Mouse (Mus musculus) layer of hippocampus, adult 11-12 months (tissue): ENCODE results near the gene Tstd3.
A peak's percentile ranks its signal among the peaks of the same experiment; 100 is the strongest.

Experiments used
- DNase-seq: peaks from one replicate; pipeline ENCODE4 v3.0.0; 2022; ENCODE audit warnings: low spot score

Gene Tstd3

DNA sequence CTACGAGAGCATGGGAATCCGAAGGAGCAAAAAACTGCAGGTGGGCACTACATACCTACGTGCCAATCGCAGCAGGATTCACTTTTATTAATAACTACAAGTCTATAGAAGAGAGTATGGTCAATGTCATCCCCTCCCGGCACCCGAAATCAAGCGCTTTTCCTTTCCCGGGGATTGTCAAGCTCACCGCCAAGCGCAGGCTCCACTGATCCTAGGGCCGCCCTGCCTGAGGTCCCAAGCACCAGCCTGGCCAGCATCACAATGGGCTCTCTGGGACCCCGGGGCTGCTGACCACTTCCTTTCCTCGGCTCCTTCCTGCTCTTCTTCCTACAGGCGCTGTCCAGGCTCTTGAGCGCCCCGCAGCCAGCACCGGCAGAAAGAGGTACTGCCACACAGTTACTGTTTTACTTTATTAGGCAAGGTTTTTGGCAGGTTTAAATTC, at the start of gene Tstd3, which contains the start of gene Usp45:
Gene Tstd3, minus strand, starts transcription at position 350 of the 442 bp plus-strand sequence.
Gene Usp45, plus strand, starts transcription at position 294 of the 442 bp plus-strand sequence.
- peak; percentile 89 for DNase-seq

DNA sequence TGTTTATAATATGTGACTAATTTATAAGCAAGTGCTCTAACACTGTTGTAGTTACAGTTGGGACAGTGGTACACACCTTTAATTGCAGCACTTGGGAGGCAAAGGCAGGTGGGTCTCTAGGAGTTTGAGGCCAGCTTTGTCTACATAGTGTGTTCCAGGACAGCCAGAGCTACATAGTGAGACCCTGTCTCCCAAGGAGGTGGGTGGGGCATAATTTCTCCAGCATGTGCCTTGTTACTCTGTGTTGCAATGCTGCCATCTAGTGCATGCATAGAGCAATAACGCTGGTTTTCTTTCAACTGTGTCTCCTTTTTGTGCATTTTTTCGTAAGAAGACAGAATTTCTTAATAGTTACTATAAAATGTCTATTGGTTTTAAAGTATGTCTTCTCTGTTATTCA, 47.0 kb upstream of the Tstd3 start:
- DNase-seq: peak; percentile 41

DNA sequence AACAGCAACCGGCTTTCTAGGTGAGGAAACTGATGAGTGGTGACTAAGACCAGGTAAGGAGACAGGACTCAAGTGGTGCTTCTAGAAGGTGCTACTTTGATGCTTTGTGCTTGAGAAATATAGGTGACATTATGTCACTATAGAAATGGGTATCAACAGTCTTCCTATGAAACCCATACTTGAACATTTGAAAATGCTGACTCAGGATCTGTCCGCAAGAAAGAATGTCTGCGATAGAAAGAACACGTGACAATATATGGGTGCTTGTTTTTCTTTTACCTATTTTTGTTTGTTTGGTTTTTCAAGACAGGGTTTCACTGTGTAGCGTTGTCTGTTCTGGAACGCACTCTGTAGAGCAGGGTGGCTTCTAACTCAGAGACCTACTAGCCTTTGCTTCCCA, 45.6 kb upstream of the Tstd3 start:
- DNase-seq: no peak

DNA sequence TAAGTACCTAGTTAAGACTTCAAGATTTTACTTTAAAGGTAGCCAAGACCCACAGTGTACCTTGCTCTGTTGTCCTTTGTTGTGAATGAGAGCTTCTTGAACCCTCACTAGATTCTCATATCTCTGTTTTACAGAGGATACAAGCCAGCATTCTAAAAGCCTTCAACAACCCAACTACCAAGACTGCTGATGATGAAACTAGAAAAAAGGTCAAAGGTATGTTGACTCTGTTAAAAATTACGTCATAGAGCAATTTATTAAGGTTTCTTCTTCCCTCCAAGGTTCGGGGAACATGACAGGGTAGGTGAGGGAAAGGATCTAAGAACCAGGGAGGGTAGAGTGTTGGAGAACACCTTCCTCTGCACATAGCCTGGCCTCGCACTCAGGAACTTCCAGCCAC, 43.6 kb upstream of the Tstd3 start:
- no peak for DNase-seq

DNA sequence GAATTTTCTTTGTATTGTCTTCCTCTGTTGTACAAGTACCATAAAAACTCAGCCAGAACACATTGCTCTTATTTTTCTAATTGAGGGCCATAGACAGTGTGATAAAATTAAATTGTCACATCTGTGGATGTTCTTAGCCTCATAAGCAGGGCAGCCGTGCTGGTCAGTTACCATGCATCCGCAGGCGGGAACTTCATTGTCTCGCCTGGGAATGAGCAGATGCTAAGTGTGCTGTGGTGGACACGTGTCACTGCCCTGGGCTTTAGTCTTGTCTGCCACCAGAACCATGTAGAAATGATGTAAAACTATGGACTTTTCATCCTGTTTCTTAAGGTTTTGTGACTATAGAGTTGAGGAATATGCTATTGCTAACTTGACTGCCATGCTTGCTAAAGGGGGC, 40.2 kb upstream of the Tstd3 start:
- DNase-seq: no peak

DNA sequence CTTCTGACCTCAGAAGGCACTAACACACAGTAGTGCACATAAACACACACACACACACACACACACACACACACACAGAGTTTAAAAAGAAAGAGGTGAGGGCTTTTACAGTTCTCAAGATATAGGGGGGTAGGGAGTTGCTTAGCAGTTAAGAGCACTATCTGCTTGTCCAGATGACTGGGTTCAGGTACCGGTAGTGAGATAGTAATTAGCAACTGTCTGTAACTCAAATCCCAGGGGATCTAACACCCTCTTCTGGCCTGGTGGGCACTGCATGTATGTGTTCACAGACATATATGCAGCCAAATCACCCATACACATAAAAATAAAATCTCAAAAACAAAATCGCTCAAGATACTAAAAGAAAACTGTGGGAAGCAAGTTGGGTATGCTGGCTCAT, 34.6 kb upstream of the Tstd3 start:
- no peak for DNase-seq

DNA sequence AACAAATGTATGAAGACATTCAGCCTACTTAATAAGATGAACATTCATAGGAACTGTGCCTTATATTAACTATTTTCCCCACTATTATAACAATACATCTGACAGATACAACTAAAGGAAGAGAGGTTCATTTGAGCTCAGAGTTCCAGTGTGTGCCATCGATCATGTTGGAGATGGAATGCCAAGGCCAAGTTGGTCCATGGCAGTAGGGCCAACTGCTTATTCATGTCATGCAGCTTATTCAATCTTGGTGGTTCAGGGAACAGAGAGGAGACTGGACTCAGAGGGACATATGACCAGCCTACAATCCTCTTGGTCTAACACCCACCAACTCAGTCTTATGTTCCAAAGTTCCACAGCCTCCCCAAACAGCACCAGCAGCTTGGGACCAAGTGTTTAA, 34.0 kb upstream of the Tstd3 start:
- no peak for DNase-seq

DNA sequence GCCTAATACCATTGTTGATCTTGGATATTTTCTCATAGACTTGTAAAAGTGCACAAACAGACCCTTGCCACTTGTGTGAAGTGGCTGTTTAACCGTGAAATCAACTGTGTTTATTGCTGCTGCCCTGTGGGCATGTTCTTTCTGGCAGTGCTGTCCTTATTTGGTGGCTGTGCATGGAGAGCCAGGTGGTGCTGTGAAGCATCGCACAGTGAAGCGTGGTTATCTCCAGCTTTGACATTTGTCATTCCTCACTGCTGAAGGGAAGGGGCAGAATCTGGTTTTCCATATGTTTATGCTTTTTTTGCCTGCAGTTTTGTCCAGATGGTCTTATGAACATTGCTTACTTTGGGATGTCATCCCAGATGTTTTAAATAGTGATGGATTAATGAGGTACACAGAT, 26.6 kb upstream of the Tstd3 start:
- peak; percentile 43 for DNase-seq

DNA sequence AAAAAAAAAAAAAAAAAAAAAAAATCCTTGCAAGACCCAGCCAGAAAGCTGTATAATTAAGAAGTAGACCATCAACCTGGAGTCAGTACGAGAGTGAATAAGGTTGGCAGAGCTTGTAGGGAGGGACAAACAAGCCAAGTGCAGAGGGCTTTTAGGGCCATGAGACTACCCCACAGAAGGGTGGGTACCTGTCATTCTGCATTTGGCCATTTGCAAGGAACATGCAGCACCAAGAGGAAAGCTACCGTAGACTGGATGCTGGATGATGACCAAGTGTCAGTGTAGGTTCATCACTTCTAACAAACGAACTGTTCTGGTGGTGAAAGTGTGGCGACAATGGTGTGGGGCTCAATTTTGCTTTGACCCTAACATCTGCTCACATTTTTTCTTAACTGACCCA, 22.8 kb upstream of the Tstd3 start:
- DNase-seq: no peak

DNA sequence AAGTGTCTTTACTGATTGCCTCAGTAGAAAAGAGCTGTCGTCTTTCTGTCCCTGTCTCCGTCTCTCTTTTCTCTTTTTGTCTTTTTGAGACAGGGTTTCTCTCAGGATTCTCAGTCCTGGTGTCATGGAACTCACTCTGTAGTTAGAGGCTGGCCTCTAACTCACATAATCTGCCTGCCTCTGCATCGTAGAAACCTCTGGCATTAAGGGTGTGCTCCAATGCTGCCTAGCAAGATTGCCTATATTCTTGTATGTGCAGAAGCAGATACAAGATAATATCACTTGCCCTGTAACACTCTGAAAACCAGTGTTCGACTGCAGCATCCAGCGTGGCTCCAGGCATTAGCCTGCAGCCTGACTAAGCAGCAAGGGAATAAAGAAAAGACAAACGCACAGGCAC, 21.9 kb upstream of the Tstd3 start:
- DNase-seq: no peak

DNA sequence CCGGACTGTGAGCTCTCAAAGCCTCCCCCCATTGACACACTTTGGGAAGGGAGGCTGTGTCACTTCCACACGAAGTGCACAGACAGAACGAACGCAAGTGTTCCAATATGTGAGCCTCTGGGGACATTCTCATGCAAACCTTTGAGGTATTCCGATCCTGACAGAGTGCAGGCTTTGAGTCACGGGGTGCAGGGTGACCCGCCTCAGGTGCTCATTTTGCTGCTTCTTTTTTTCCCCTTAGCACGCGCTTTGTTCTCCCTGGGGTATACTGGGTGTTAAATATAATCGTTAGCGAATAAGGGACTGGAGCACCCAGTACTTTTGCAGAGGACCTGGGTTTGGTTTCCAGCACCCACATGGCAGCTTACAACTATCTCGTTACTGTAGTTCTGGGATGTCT, 19.3 kb upstream of the Tstd3 start:
- DNase-seq: no peak

DNA sequence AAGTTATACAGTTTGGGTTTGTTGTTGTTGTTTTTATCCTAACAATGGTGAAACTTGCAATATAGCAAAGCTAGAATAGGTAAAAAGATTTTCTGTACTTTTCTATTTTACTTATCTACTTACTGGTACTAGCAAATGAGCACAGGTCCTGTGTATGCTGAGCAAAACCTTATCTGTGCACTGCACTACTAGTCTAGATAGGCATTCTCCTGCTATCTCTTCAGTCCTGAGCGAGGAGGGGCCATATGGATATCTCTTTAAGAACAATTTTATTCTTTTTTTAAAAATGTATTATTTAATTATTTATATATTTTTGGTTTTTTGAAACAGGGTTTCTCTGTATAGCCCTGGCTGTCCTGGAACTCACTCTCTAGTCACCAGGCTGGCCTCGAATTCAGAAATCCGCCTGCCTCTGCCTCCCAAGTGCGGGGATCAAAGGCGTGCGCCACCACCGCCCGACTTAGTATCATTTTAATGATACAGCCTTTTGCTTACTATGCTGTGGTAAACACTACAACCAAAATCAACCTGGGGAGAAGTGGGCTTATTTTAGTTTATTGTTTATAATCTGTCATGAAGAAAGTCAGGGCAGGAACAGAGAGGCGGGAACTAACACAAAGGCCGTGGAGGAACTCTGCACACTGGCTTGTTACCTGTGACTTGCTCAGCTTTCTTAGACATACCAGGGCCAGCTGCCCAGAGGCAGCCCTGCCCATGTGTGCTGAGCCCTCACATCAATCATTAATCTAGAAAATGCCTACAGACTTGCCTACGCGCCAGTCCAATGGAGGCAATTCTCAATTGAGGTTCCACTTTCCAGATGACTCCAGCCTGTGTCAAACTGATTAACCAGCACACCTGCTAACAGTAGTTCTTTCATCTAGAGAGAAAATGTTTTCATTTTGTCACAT, 14.1 kb upstream of the Tstd3 start:
- DNase-seq: no peak

DNA sequence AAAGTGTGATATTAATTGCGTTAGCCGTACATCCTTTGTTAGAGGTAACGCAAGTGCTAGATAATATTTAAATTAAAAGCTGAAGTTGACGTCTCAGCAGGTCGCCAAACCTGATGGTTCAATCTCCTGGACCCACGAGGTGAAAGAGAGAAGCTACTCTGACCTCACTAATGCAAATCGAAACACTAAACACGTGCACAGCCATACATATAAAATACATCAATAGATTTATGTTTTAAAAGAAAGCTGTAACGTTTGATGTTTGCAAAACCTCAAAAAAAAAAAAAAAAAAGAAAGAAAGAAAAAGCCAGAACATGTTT, 9.9 kb upstream of the Tstd3 start:
- no peak for DNase-seq

DNA sequence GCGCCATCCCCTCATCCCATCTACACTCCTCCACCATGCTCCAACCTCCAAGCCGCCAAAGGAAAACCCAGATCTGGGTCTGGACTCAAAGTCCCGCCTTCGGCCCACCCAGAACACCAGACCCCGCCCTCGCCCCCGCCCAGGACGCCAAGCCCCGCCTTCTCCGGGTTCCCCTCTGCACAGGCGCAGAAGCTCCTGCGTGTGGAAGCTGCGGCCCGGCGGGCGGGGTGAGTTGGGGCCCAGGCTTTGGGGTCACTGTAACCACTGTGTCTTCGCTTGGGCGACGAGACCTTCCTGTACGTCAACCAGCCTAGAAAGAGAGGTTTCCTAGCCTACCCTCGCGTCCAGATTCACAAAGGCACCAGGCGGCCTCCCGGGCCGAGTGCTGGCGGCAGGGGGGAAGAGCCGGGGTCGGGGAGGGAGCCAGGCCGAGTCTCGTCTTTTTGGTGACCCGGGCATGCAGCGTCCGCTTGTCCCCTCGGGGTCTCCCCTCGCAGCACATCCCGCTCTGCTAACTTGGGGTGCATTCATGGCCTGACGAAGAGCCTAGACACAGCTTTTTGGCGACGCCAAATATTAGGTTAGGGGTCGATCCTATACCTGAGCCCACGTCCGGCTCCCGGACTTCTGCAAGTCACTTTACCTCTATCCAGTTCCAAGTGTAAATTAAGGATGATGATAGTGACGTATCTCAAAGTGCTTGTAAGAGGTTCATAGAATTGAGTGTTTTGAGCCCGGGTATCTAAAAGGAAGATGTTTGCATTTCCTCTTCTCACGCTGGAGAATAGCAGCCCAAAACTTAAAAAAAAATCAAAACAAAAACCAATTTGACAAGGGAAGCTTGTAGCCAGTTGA, 9.3 kb upstream of the Tstd3 start:
- peak; percentile 88 for DNase-seq

DNA sequence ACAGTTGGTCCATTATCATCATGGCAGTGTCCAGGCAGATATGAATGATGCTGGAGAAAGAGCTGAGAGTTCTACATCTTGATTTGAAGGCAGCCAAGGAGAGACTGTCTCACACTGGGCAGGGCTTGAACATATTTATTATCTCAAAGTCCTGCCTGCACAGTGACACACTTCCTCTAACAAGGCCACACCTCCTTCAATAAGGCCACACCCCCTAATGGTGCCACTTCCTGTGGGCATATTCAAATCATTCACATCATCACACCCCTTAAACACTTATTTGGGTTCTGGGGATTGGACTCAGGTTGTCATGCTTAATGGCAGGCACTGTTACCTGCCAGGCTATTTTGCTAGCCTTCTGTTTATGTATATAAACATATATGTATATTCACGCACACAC, 5.3 kb upstream of the Tstd3 start:
- no peak for DNase-seq

DNA sequence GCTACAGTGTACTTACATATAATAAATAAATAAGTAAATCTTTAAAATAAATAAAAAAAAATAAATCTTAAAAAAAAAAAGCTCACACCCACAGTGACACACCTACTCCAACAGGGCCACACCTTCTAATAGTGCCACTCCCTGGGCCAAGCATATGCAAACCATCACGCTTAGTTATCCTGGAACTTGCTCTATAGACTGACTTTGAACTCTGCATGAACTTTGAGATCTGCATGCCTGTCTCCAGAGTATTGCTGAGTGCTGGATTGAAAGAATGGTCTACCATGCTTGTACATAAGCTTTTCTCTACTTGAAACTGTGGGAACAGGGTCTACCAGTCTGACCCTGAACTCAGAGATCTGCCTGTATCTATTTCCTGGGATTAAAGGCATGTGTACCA, 4.1 kb upstream of the Tstd3 start:
- DNase-seq: no peak

DNA sequence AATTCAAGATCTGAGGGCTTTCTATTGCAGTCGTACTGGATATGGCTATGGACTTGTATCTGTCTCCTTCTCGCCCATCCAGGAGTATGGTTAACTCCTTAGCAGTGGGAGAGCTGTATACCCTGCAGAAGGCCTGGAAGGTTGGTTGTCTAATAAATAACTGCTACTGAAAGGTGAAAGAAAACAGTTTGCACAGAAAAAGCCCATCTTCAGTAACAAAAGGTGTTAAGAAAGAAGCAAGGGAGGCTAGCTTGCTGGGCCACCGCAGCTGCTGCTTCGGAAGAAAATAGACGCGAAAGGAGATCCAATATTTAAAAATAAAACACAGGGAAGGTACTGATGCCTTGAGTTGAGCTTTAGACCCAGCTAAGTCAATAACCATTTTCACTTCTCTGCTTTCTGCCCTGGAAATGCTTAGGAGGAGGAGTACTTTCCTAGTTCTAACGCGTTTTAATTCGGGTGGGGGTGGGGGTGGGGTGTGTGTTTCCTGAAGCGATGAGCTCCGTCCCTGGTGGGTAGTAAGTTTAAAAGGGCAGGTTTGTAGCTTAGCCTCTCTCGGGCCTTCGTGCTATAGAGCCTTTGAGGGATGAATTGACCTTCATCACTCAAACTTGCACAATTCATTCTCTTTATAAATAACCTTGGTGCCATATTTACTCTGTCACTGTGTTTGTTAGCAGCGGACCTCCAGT, 695 bp downstream of the Tstd3 start:
- no peak for DNase-seq

DNA sequence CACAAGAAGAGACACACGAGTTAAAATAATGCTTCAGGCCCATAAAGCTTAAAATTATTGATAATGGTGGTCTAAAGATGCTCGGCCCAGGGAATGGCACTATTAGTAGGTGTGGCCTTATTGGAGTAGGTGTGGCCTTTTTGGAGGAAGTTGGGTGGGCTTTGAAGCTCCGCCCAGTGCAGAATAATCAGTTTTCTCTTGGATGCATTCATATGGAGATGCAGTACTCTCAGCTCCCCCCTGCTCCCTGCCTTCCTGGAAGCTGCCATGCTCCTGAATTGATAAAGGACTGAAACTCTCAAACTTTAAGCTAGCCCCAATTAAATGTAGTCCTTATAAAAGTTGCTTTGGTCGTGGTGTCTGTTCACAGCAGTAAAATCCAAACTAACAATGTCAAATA, 3.2 kb downstream of the Tstd3 start:
- no peak for DNase-seq

DNA sequence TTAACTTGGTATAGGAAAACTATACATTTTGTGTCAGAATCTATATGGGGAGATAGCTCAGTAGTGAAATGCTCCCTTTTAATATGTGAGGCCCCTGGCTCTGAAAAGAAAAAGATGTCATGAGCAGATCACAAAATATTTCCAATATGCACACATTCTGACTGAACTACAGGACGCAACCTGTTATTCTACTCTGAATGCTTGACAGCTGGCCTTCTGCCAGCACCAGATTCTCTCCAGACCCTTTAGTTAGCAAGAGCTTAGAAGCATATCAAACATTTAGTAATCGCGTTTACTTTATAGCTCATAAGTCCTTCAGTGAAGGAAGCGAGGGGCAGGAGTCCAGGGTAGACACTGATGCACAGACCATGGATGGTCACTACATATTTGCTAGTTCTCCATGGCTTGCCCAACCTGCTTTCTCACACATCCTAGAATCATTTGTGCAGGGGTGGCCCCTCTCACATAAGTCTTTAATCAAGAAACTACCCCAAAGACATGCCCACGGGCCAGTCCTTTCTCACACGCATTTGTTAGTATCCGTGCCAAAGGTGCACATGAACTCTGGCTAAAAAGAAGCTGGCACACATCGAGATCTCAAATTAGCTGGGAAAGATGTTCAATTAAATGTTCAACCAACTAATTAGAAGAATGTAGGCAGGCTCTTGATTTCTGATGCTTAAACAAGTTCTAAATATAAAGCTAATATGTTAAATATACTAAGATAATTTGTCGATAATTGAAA, 5.4 kb downstream of the Tstd3 start:
- peak; percentile 36 for DNase-seq

DNA sequence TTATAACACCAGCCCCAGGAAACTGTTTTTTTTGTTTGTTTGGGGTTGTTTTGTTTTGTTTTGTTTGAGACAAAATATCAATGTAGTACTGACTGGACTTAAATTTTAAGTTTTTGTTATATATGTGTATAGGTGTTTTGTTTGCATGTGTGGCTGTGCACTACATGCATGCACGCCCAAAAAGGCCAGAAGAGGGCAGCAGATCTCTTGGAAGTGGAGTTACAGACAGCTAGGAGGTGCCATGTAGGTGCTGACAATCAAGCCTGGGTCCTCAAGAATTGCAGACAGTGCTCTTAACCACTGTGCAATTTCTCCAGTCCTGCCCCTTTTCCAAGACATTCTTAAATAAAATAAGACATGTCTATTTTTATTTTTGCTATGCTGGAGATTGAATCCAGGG, 8.2 kb downstream of the Tstd3 start:
- no peak for DNase-seq

DNA sequence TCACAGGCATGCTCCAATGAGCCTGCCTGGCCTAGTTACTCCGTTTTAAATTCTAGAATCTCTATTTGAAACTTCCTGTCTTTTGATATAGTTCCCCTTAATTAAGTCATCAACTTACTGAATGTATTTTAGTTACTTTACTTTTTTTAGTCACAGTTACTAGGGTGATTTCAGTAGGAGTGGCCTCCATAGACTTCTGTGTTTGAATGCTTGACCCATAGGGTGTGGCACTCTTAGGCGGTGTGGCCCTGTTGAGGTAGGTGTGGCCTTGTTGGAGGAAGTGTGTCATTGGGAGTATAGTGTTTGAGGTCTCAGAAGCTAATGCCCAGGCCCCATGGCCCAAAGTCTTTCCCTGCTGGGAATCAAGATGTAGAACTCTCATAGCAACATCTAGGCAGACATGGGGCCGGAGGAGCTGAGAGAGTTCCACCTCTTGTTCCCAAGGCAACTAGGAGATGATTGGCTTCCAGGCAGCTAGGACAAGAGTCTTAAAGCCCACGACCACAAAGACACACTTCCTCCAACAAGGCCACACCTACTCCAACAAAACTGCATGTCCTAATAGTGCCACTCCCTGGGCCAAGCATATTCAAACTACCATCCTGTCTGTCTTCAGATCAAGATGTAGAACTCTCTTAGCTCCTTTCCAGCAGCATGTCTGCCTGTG, 11.8 kb downstream of the Tstd3 start:
- no peak for DNase-seq
